Mouse (Mus musculus) thymus, adult 2 months (tissue): Measurements from ENCODE around the gene 1700024B05Rik.
"Not testable (repeated sequence)": the region's sequence is repeated elsewhere in the genome, so short reads cannot be mapped to it uniquely, and the experiment has no call there.

ENCODE experiments used
- CTCF ChIP-seq: fragments of 200-500 bp; IDR thresholded peaks from 2 replicates; pipeline ENCODE4 v1.5.1; 2012; ENCODE audit warnings: mild to moderate bottlenecking, control low read depth, low read length, moderate library complexity, borderline replicate concordance; ENCODE audit not compliant: control insufficient read depth, poor library complexity, insufficient read depth; ENCODE audit errors: extremely low read depth
- POLR2A ChIP-seq: fragments of 200-500 bp; IDR thresholded peaks from 2 replicates; pipeline ENCODE4 v1.6.1; 2012; ENCODE audit warnings: mild to moderate bottlenecking, low read length, control low read depth, moderate library complexity; ENCODE audit not compliant: control insufficient read depth, poor library complexity, insufficient read depth; ENCODE audit errors: extremely low read depth

DNA sequence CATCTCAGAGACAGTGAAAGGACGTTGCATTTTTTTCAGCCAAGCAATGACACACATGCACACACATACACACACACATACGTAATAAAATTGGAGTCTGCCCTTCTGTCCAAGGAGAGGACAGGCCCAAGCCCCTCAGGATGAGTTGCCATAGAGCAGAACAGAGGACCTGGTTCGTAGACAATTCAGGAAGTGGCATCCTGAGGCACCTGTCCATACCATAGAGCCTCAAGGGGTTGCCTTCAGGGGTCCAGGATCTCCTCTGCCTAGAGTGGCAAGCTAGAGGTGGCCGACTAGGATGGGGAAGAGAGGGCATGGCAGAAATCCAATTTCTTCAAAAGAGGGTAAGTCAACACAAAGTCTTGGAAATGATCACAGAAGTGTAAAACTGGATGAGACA lies 20.3 kb downstream of the 1700024B05Rik start:
- TF ChIP-seq CTCF, POLR2A: not testable (repeated sequence)
